Mouse (Mus musculus) ZHBTc4 (cell line): ENCODE measurements at regions not wholly inside any gene's neighbourhood (a gene's known extent, or its start where the extent isn't known, plus 50 kb on each side); places are given as distances from the start of the nearest gene placed in this dataset.

Experiments used
- DNase-seq: peaks from one replicate; pipeline ENCODE4 v3.0.0-alpha.2; 2011; ENCODE audit warnings: low read depth, low spot score

GRCm38 (mm10) chr10:47618362-47618761, 2040.7 kb downstream of the Hace1 start:
- DNase-seq: no peak

GRCm38 (mm10) chr10:47631366-47631765, 2053.7 kb downstream of the Hace1 start:
- peak; percentile 84 for DNase-seq

- DNase-seq: no peak
These were observed 2074.7 kb downstream of the Hace1 start for GRCm38 (mm10) chr10:47652341-47652740.

GRCm38 (mm10) chr10:47654231-47654630, 2076.6 kb downstream of the Hace1 start:
- DNase-seq: no peak
